ENCODE assay signal across 8 mouse cellular contexts in genomic region chr13:37992638-37993371, GRCm38 (mm10). TPM values are rescaled to one million over a fixed set of nuclear protein-coding genes. Genes with fewer than 3 reads are reported as not detected.
DNase-seq lines count a peak whose midpoint lies in the region; ATAC-seq and TF ChIP-seq lines count a peak whose summit lies in the region.

No protein-coding gene starts in this region.

- H3K36me3 ChIP-seq in kidney, embryonic 15.5 days = peaks cover 40% of the 10 kb centered on the region
- H3K36me3 ChIP-seq in heart, postnatal 0 days (replicated peaks; ENCODE audit: control insufficient read depth, insufficient read depth, low read length) = peaks cover 39% of the 10 kb centered on the region
- H3K36me3 ChIP-seq in lung, embryonic 15.5 days = peaks cover 37% of the 10 kb centered on the region

- no peak for ATAC-seq in kidney, embryonic 15.5 days (replicated peaks; ENCODE audit: low FRiP score)
- no peak for ATAC-seq in heart, postnatal 0 days (ENCODE audit: insufficient read depth, low read depth)
- no peak for ATAC-seq in lung, embryonic 15.5 days (ENCODE audit: borderline replicate concordance, extremely low read depth, low FRiP score, low TSS enrichment)

- H3K9me3 ChIP-seq in kidney, embryonic 15.5 days (replicated peaks) = no peaks in the 10 kb centered on the region
- H3K9me3 ChIP-seq in heart, postnatal 0 days (replicated peaks; ENCODE audit: control insufficient read depth, low read length) = no peaks in the 10 kb centered on the region
- H3K9me3 ChIP-seq in lung, embryonic 15.5 days = no peaks in the 10 kb centered on the region

- H3K4me3 ChIP-seq in kidney, embryonic 15.5 days (replicated peaks) = peak overlapping the region; percentile 99
- H3K4me3 ChIP-seq in bone marrow macrophage, adult 2 months (ENCODE audit: insufficient read depth, low read length) = peak overlapping the region; percentile 99
- H3K4me3 ChIP-seq in heart, postnatal 0 days (ENCODE audit: low read depth, low read length) = peak overlapping the region; percentile 83
- peak overlapping the region; percentile 74 for H3K4me3 ChIP-seq in lung, embryonic 15.5 days

- no peak for DNase-seq in kidney, postnatal 14 days
- peak; percentile 12 for DNase-seq in heart, postnatal 0 days (ENCODE audit: low spot score)
- no peak for DNase-seq in frontal cortex, postnatal 14 days (ENCODE audit: low spot score in 2 of 2)
- DNase-seq in ovary, postnatal 10 days (ENCODE audit: low spot score) = no peak
- DNase-seq in left cerebral cortex, postnatal 10 days (ENCODE audit: extremely low spot score in 1 of 2, low spot score in 2 of 2) = no peak

- no peak for TF ChIP-seq POLR2A in bone marrow macrophage, adult 2 months (IDR thresholded peaks at IDR 0.05; ENCODE audit: borderline replicate concordance, low read depth, low read length)

- peak overlapping the region; percentile 76 for H3K4me2 ChIP-seq in kidney, embryonic 15.5 days
- peak overlapping the region; percentile 78 for H3K4me2 ChIP-seq in heart, postnatal 0 days (ENCODE audit: low read depth, low read length)
- peak overlapping the region; percentile 74 for H3K4me2 ChIP-seq in lung, embryonic 15.5 days

- peak overlapping the region; percentile 97; the same call in 1 of the 2 replicates for H3K27ac ChIP-seq in kidney, embryonic 15.5 days
- H3K27ac ChIP-seq in bone marrow macrophage, adult 2 months (ENCODE audit: insufficient read depth, low read depth, low read length) = peak overlapping the region; percentile 78
- H3K27ac ChIP-seq in heart, postnatal 0 days (ENCODE audit: low read depth) = peak overlapping the region; percentile 94
- H3K27ac ChIP-seq in lung, embryonic 15.5 days = peak overlapping the region; percentile 90; the same call in 1 of the 2 replicates

- TF ChIP-seq EP300 in heart, postnatal 0 days (IDR thresholded peaks at IDR 0.05; ENCODE audit: low read depth) = no peak

- H3K9ac ChIP-seq in kidney, embryonic 15.5 days = peak overlapping the region; percentile 98
- peak overlapping the region; percentile 83 for H3K9ac ChIP-seq in heart, postnatal 0 days (replicated peaks; ENCODE audit: low read depth, low read length)
- peak overlapping the region; percentile 83 for H3K9ac ChIP-seq in lung, embryonic 15.5 days

- no peaks in the 10 kb centered on the region for H3K27me3 ChIP-seq in kidney, embryonic 15.5 days
- no peaks in the 10 kb centered on the region for H3K27me3 ChIP-seq in heart, postnatal 0 days (ENCODE audit: control insufficient read depth, insufficient read depth, low read length)
- no peaks in the 10 kb centered on the region for H3K27me3 ChIP-seq in lung, embryonic 15.5 days

- intact Hi-C loops in left cerebral cortex, postnatal 10 days (cut with DNase I) = loop anchor here (5.0 kb wide), 1 partner anchor 44 kb away; the partner anchor contains the start of genes Cage1 and Riok1

- TF ChIP-seq CTCF in bone marrow macrophage, adult 2 months (IDR thresholded peaks at IDR 0.05; ENCODE audit: low read depth, low read length) = no peak
- TF ChIP-seq CTCF in heart, postnatal 0 days (IDR thresholded peaks at IDR 0.05; ENCODE audit: low read depth) = no peak

- 8% methylated on average over 10 of the region's 10 CpGs for WGBS in kidney, embryonic 15.5 days
- WGBS in heart, postnatal 0 days = 10% methylated on average over 10 of the region's 10 CpGs
- WGBS in lung, embryonic 15.5 days = 4% methylated on average over 10 of the region's 10 CpGs

- H3K4me1 ChIP-seq in kidney, embryonic 15.5 days = peaks cover 10% of the 10 kb centered on the region; the same call in 1 of the 2 replicates
- H3K4me1 ChIP-seq in bone marrow macrophage, adult 2 months (ENCODE audit: control insufficient read depth, insufficient read depth, low read length) = peaks cover 20% of the 10 kb centered on the region
- H3K4me1 ChIP-seq in heart, postnatal 0 days (ENCODE audit: control insufficient read depth, insufficient read depth) = peaks cover 10% of the 10 kb centered on the region
- peaks cover 10% of the 10 kb centered on the region; the same call in 1 of the 2 replicates for H3K4me1 ChIP-seq in lung, embryonic 15.5 days

RNA-seq across cellular contexts. Expression of gene Ssr1, which starts 1.2 kb away (rescaled TPM):
- polyA plus RNA-seq in kidney, embryonic 15.5 days (2015; fragmentation: Nextera tagmentation; extraction: Ambion mirVana) = 129 and 142 TPM in 2 replicates
- 74.3 and 89.8 TPM in 2 replicates for polyA plus RNA-seq in bone marrow macrophage, adult 2 months (2012; ENCODE audit: insufficient read depth, insufficient read length, missing spikeins)
- total RNA-seq in heart, postnatal 0 days (2014; rRNA removed; ENCODE audit: low replicate concordance) = 16.6 and 19.1 TPM in 2 replicates
- 50.7 and 53.6 TPM in 2 replicates for polyA plus RNA-seq in heart, postnatal 0 days (2015; fragmentation: Nextera tagmentation; extraction: Ambion mirVana)
- 150 and 152 TPM in 2 replicates for polyA plus RNA-seq in lung, embryonic 15.5 days (2015; fragmentation: Nextera tagmentation; extraction: Ambion mirVana)
- total RNA-seq in left cerebral cortex, postnatal 10 days (2021) = 10 to 100 TPM; 85.1 to 87.1 TPM

RNA-seq across cellular contexts. Expression of gene Riok1, which starts 44.0 kb away (rescaled TPM):
- polyA plus RNA-seq in kidney, embryonic 15.5 days (2015; fragmentation: Nextera tagmentation; extraction: Ambion mirVana) = 54.7 and 59.9 TPM in 2 replicates
- 27.1 and 29.6 TPM in 2 replicates for polyA plus RNA-seq in bone marrow macrophage, adult 2 months (2012; ENCODE audit: insufficient read depth, insufficient read length, missing spikeins)
- total RNA-seq in heart, postnatal 0 days (2014; rRNA removed; ENCODE audit: low replicate concordance) = 21.8 and 33.1 TPM in 2 replicates
- polyA plus RNA-seq in heart, postnatal 0 days (2015; fragmentation: Nextera tagmentation; extraction: Ambion mirVana) = 18.1 and 18.2 TPM in 2 replicates
- 51.4 and 55.1 TPM in 2 replicates for polyA plus RNA-seq in lung, embryonic 15.5 days (2015; fragmentation: Nextera tagmentation; extraction: Ambion mirVana)
- total RNA-seq in left cerebral cortex, postnatal 10 days (2021) = 10 to 100 TPM; 23.3 to 24.5 TPM

RNA-seq across cellular contexts. Expression of gene Cage1, which starts 44.1 kb away (rescaled TPM):
- 1.1 and 1.4 TPM in 2 replicates for polyA plus RNA-seq in kidney, embryonic 15.5 days (2015; fragmentation: Nextera tagmentation; extraction: Ambion mirVana)
- 0.44 and 0.51 TPM in 2 replicates for polyA plus RNA-seq in bone marrow macrophage, adult 2 months (2012; ENCODE audit: insufficient read depth, insufficient read length, missing spikeins)
- total RNA-seq in heart, postnatal 0 days (2014; rRNA removed; ENCODE audit: low replicate concordance) = 0.99 and 2.7 TPM in 2 replicates
- polyA plus RNA-seq in heart, postnatal 0 days (2015; fragmentation: Nextera tagmentation; extraction: Ambion mirVana) = 1.1 and 1.2 TPM in 2 replicates
- 0.87 and 1.1 TPM in 2 replicates for polyA plus RNA-seq in lung, embryonic 15.5 days (2015; fragmentation: Nextera tagmentation; extraction: Ambion mirVana)
- 1 to 10 TPM; 2.7 to 2.9 TPM for total RNA-seq in left cerebral cortex, postnatal 10 days (2021)
